Mouse (Mus musculus) thymus, adult 2 months (tissue): ENCODE measurements around the gene Rnf111.

Experiments
- CTCF ChIP-seq: fragments of 200-500 bp; IDR thresholded peaks from 2 replicates; pipeline ENCODE4 v1.5.1; 2012; ENCODE audit warnings: mild to moderate bottlenecking, control low read depth, low read length, moderate library complexity, borderline replicate concordance; ENCODE audit not compliant: control insufficient read depth, poor library complexity, insufficient read depth; ENCODE audit errors: extremely low read depth
- POLR2A ChIP-seq: fragments of 200-500 bp; IDR thresholded peaks from 2 replicates; pipeline ENCODE4 v1.6.1; 2012; ENCODE audit warnings: mild to moderate bottlenecking, low read length, control low read depth, moderate library complexity; ENCODE audit not compliant: control insufficient read depth, poor library complexity, insufficient read depth; ENCODE audit errors: extremely low read depth

GRCm38 (mm10) chr9:70502284-70503014, 1.1 kb downstream of the Rnf111 start:
- no peak for TF ChIP-seq POLR2A
- TF ChIP-seq CTCF = no peak
